Mouse (Mus musculus) embryo, embryonic 10 days (tissue): ENCODE data around the gene Ppp2r2d.

Source experiments
- DNase-seq: peaks from one replicate; pipeline ENCODE4 v3.0.0-alpha.2; 2015; ENCODE audit warnings: low spot score

The Ppp2r2d gene

GRCm38 (mm10) chr7:138845544-138846391, at the start of gene Ppp2r2d, which contains the start of gene Mapk1ip1:
Gene Ppp2r2d (plus strand): TSS chr7:138846079.
Gene Mapk1ip1 (minus strand): TSS chr7:138846273.
- peak; percentile 97 for DNase-seq

- DNase-seq: no peak
Measured at GRCm38 (mm10) chr7:138803386-138803785, 42.5 kb upstream of the Ppp2r2d start.

GRCm38 (mm10) chr7:138807146-138807545, 38.7 kb upstream of the Ppp2r2d start:
- DNase-seq: no peak

GRCm38 (mm10) chr7:138813213-138813875, 32.5 kb upstream of the Ppp2r2d start:
- no peak for DNase-seq

- DNase-seq: peak; percentile 64
Measured at GRCm38 (mm10) chr7:138818314-138818713, 27.6 kb upstream of the Ppp2r2d start.

GRCm38 (mm10) chr7:138824423-138824822, 21.5 kb upstream of the Ppp2r2d start:
- DNase-seq: no peak

GRCm38 (mm10) chr7:138824995-138825756, 20.7 kb upstream of the Ppp2r2d start:
- no peak for DNase-seq

GRCm38 (mm10) chr7:138827812-138828211, 18.1 kb upstream of the Ppp2r2d start:
- DNase-seq: peak; percentile 82

GRCm38 (mm10) chr7:138835028-138835427, 10.9 kb upstream of the Ppp2r2d start:
- no peak for DNase-seq

- peak; percentile 93 for DNase-seq
Measured at GRCm38 (mm10) chr7:138840594-138841021, 5.3 kb upstream of the Ppp2r2d start.

GRCm38 (mm10) chr7:138841436-138842151, 4.3 kb upstream of the Ppp2r2d start:
- peak; percentile 41 for DNase-seq

GRCm38 (mm10) chr7:138843421-138843820, 2.5 kb upstream of the Ppp2r2d start:
- no peak for DNase-seq

GRCm38 (mm10) chr7:138845111-138845510, 768 bp upstream of the Ppp2r2d start:
- DNase-seq: no peak

- DNase-seq: peak; percentile 29
Measured at GRCm38 (mm10) chr7:138846502-138846991, 668 bp downstream of the Ppp2r2d start.

GRCm38 (mm10) chr7:138847316-138848027, 1.6 kb downstream of the Ppp2r2d start:
- DNase-seq: no peak

- DNase-seq: no peak
Measured at GRCm38 (mm10) chr7:138848028-138848920, 2.4 kb downstream of the Ppp2r2d start.

GRCm38 (mm10) chr7:138850083-138850482, 4.2 kb downstream of the Ppp2r2d start:
- DNase-seq: no peak

- DNase-seq: no peak
Measured at GRCm38 (mm10) chr7:138853417-138854031, 7.6 kb downstream of the Ppp2r2d start.

- no peak for DNase-seq
Measured at GRCm38 (mm10) chr7:138854201-138854600, 8.3 kb downstream of the Ppp2r2d start.
